Comparison of ENCODE assay signal across 8 mouse cellular contexts in genomic region chr3:38892791-38893224, GRCm38 (mm10). TPM values are rescaled to one million over a fixed set of nuclear protein-coding genes. Genes with fewer than 3 reads are reported as not detected.
DNase-seq lines count a peak whose midpoint lies in the region; ATAC-seq lines count a peak whose summit lies in the region.

No protein-coding gene starts in this region.

- no peak for ATAC-seq in stomach, embryonic 15.5 days (ENCODE audit: insufficient read depth, low FRiP score, low read depth)
- no peak for ATAC-seq in cerebellum, adult (ENCODE audit: insufficient number of reproducible peaks, low FRiP score, low TSS enrichment)

- DNase-seq in heart, adult 11 months: peak; percentile 86
- DNase-seq in heart, postnatal 4 days: no peak
- DNase-seq in lung, postnatal 10 days: peak; percentile 19
- no peak for DNase-seq in lung, postnatal 36 days
- DNase-seq in layer of hippocampus, postnatal 10 days (ENCODE audit: low spot score in 2 of 2): peak; percentile 39 to 50
- no peak for DNase-seq in thymus, postnatal 36 days

- H3K9me3 ChIP-seq in stomach, embryonic 15.5 days: no peaks in the 10 kb centered on the region

- H3K36me3 ChIP-seq in stomach, embryonic 15.5 days: peaks cover 10% of the 10 kb centered on the region

- H3K9ac ChIP-seq in stomach, embryonic 15.5 days: no peak overlapping the region

- 22% methylated on average over 6 of the region's 6 CpGs for WGBS in stomach, embryonic 15.5 days

- H3K27ac ChIP-seq in stomach, embryonic 15.5 days: no peak overlapping the region

- H3K4me2 ChIP-seq in stomach, embryonic 15.5 days: peak overlapping the region; percentile 47

- peaks cover 4% of the 10 kb centered on the region; the same call in 1 of the 2 replicates for H3K4me1 ChIP-seq in stomach, embryonic 15.5 days

- peak overlapping the region; percentile 31 for H3K4me3 ChIP-seq in stomach, embryonic 15.5 days (replicated peaks)

- H3K27me3 ChIP-seq in stomach, embryonic 15.5 days (replicated peaks): no peaks in the 10 kb centered on the region

RNA-seq across cellular contexts. Expression of gene Fat4, which starts 6.1 kb away (rescaled TPM):
- 10 to 100 TPM; 19.5 to 20.4 TPM for total RNA-seq in heart, postnatal 4 days (2021)
- 10 to 100 TPM; 44.6 to 46.4 TPM for total RNA-seq in layer of hippocampus, postnatal 10 days (2021)
- 7.3 and 8.8 TPM in 2 replicates for polyA plus RNA-seq in stomach, embryonic 15.5 days (2015; fragmentation: Nextera tagmentation; extraction: Ambion mirVana)

Comparison
In these comparisons a context has a peak if more than half of its experiments do, and no peak if none do; other contexts are left out.
1. DNase-seq: peak in heart, adult 11 months (single experiment), lung, postnatal 10 days (single experiment) and layer of hippocampus, postnatal 10 days (2 of 2); none in heart, postnatal 4 days (single experiment), lung, postnatal 36 days (single experiment) and thymus, postnatal 36 days (0 of 2).